Mouse (Mus musculus): ENCODE measurements around the gene Sik2. TPM values are rescaled to one million over a fixed set of nuclear protein-coding genes. Genes with fewer than 3 reads are reported as not detected.

Sik2 gene
- polyA plus RNA-seq, 1 experiment from 2014 or later, result 15.6 TPM

DNA sequence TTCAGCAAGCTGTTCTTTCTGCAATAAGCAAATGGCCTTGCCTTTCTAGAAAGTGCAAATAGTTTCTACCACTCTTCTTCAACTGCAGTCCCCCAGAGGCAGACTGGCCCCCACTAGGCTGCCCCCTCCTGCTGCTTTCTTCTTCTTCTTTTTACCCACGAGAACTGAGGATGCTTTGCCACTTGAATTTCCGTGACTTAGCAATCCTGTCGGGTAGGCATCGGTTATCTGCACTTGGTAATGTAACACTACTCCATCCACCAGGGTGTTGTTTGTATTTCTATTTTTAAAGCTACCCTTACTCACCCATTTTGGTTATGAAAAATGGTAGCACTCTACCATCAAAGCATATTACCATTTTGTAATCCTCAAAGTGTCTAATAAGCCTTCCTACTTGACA lies 118.9 kb downstream of the Sik2 start:
- WGBS (ENCODE audit: insufficient replicate concordance), result 59% methylated on average over 4 of the region's 4 CpGs
- Histone ChIP-seq H3K4me3 (ENCODE audit: low read depth, low read length) (no peak overlapping the region), H3K27me3 (ENCODE audit: control insufficient read depth, insufficient read depth, low read length) (no peaks in the 10 kb centered on the region), H3K27ac (ENCODE audit: low read depth, low read length) (no peak overlapping the region), H3K4me1 (ENCODE audit: control insufficient read depth, insufficient read depth, low read length) (peaks cover 11% of the 10 kb centered on the region; the same call in 1 of the 2 replicates), H3K36me3 (ENCODE audit: control insufficient read depth, insufficient read depth, low read length) (0 out of 2 replicates have a peak, but pooled peaks cover 2% of the 10 kb centered on the region), H3K9me3 (replicated peaks; ENCODE audit: control insufficient read depth, low read length) (no peaks in the 10 kb centered on the region), H3K9ac (ENCODE audit: low read depth, low read length) (no peak overlapping the region), H3K4me2 (no peak overlapping the region)
- ATAC-seq (replicated peaks; ENCODE audit: insufficient number of reproducible peaks, low FRiP score, low TSS enrichment), result no peak

DNA sequence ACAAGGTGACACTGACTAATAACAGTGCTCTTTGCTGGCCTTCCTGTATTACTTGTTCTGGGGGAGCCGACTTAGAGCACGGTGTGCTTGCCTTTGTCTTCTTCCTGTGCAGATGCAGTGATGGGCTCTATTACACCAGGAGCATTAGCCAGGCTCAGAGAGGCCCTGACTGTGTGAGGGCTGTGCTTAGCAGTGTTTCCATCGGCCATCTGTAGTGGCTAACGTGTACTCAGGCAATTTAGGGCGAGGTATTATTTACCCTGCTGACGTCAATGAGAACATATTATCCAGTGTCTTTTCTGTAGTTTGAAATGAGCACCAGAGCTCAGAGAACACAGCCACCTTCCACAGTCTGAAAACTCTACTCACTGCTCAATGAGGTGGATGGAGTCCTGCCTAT lies 119.7 kb downstream of the Sik2 start:
- 62% methylated on average over 6 of the region's 6 CpGs for WGBS (ENCODE audit: insufficient replicate concordance)
- no peak overlapping the region for H3K9ac ChIP-seq (ENCODE audit: low read depth, low read length)
- peaks cover 11% of the 10 kb centered on the region; the same call in 1 of the 2 replicates for H3K4me1 ChIP-seq (ENCODE audit: control insufficient read depth, insufficient read depth, low read length)
- no peak for ATAC-seq (replicated peaks; ENCODE audit: insufficient number of reproducible peaks, low FRiP score, low TSS enrichment)
- H3K9me3 ChIP-seq (replicated peaks; ENCODE audit: control insufficient read depth, low read length), result no peaks in the 10 kb centered on the region
- H3K4me3 ChIP-seq (ENCODE audit: low read depth, low read length), result no peak overlapping the region
- no peak overlapping the region for H3K4me2 ChIP-seq
- H3K36me3 ChIP-seq (ENCODE audit: control insufficient read depth, insufficient read depth, low read length), result no peaks in the 10 kb centered on the region
- H3K27me3 ChIP-seq (ENCODE audit: control insufficient read depth, insufficient read depth, low read length), result no peaks in the 10 kb centered on the region
- no peak overlapping the region for H3K27ac ChIP-seq (ENCODE audit: low read depth, low read length)

DNA sequence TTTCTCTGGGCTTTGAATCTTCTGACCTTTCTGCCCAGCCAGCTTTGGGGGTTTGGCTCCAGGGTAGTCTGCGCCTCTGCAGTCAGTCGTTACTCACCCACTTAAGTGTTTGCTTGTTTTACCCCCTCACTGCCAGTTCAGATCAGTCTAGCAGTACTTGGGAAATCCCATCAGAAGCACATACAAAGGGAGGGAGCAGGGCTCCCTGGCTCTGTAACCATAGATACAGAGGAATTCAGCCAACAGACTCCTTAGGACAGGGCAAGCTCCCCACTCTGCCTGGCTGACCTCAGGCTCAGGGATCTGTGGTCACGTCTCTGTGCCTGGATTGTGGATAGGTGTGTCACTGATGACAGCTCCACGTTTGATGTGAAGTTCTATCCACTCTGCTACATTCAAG lies 121.5 kb downstream of the Sik2 start:
- H3K4me2 ChIP-seq, result no peak overlapping the region
- H3K27me3 ChIP-seq (ENCODE audit: control insufficient read depth, insufficient read depth, low read length), result no peaks in the 10 kb centered on the region
- 0 out of 2 replicates have a peak, but pooled peaks cover 4% of the 10 kb centered on the region for H3K36me3 ChIP-seq (ENCODE audit: control insufficient read depth, insufficient read depth, low read length)
- no peaks in the 10 kb centered on the region for H3K9me3 ChIP-seq (replicated peaks; ENCODE audit: control insufficient read depth, low read length)
- no peak overlapping the region for H3K4me3 ChIP-seq (ENCODE audit: low read depth, low read length)
- no peak for ATAC-seq (replicated peaks; ENCODE audit: insufficient number of reproducible peaks, low FRiP score, low TSS enrichment)
- WGBS (ENCODE audit: insufficient replicate concordance), result 36% methylated on average over 4 of the region's 4 CpGs
- H3K4me1 ChIP-seq (ENCODE audit: control insufficient read depth, insufficient read depth, low read length), result peaks cover 11% of the 10 kb centered on the region; the same call in 1 of the 2 replicates
- H3K27ac ChIP-seq (ENCODE audit: low read depth, low read length), result no peak overlapping the region
- H3K9ac ChIP-seq (ENCODE audit: low read depth, low read length), result no peak overlapping the region

DNA sequence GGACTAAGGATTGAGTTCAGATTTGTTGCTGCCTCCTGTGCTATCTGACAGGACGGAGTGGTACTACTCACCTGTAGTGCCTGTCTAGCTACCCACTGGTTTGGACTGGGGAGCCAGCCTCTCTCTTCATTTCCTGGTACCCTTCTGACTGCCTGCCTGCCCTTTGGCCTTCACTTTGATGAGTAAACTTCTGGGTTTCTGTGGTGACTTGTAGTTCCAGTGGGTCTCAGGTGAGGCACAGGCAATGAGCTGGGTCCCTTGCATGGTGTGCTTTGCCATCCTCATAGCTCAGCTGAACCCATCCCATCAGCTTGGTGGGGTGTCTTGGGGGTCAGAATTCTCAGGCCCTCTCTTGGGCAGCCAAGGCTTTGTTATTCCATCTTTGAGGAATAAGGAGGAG lies 122.0 kb downstream of the Sik2 start:
- Histone ChIP-seq H3K27ac (ENCODE audit: low read depth, low read length) (no peak overlapping the region), H3K27me3 (ENCODE audit: control insufficient read depth, insufficient read depth, low read length) (no peaks in the 10 kb centered on the region)
- ATAC-seq (replicated peaks; ENCODE audit: insufficient number of reproducible peaks, low FRiP score, low TSS enrichment), result no peak

DNA sequence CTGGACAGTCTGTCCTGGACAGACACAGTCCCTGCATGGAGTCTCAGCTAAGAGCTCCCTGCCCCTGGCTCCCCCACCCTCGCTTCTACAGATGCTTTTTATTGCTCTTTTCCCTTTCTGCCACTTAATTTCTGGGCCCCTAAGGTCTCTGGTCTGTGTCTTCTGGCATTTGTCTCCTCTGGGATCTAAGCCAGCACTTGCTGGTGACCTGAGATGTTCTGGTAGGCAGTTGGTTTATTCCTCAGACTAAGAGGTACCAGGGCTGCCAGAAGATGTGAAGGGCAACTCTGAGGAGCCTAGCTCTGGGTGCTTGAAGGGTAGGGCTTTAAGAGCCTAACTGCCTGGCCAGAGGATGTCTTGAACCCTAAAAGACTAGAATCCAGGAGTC lies 123.3 kb downstream of the Sik2 start:
- peaks cover 11% of the 10 kb centered on the region; the same call in 1 of the 2 replicates for H3K4me1 ChIP-seq (ENCODE audit: control insufficient read depth, insufficient read depth, low read length)
- no peak overlapping the region for H3K9ac ChIP-seq (ENCODE audit: low read depth, low read length)
- H3K36me3 ChIP-seq (ENCODE audit: control insufficient read depth, insufficient read depth, low read length), result peaks cover 7% of the 10 kb centered on the region; the same call in 1 of the 2 replicates
- no peaks in the 10 kb centered on the region for H3K9me3 ChIP-seq (replicated peaks; ENCODE audit: control insufficient read depth, low read length)
- WGBS (ENCODE audit: insufficient replicate concordance), result 68% methylated on average over 1 of the region's 1 CpGs
- H3K4me2 ChIP-seq, result no peak overlapping the region
- H3K4me3 ChIP-seq (ENCODE audit: low read depth, low read length), result no peak overlapping the region
- no peaks in the 10 kb centered on the region for H3K27me3 ChIP-seq (ENCODE audit: control insufficient read depth, insufficient read depth, low read length)
- no peak overlapping the region for H3K27ac ChIP-seq (ENCODE audit: low read depth, low read length)
- ATAC-seq (replicated peaks; ENCODE audit: insufficient number of reproducible peaks, low FRiP score, low TSS enrichment), result no peak

More for the DNA sequence above, 122.0 kb downstream of the Sik2 start:
- 92% methylated on average over 1 of the region's 1 CpGs for WGBS (ENCODE audit: insufficient replicate concordance)
- H3K4me3 ChIP-seq (ENCODE audit: low read depth, low read length), result no peak overlapping the region
- H3K4me2 ChIP-seq, result no peak overlapping the region
- no peaks in the 10 kb centered on the region for H3K9me3 ChIP-seq (replicated peaks; ENCODE audit: control insufficient read depth, low read length)
- H3K36me3 ChIP-seq (ENCODE audit: control insufficient read depth, insufficient read depth, low read length), result 0 out of 2 replicates have a peak, but pooled peaks cover 4% of the 10 kb centered on the region
- H3K9ac ChIP-seq (ENCODE audit: low read depth, low read length), result no peak overlapping the region
- H3K4me1 ChIP-seq (ENCODE audit: control insufficient read depth, insufficient read depth, low read length), result peaks cover 11% of the 10 kb centered on the region; the same call in 1 of the 2 replicates

DNA sequence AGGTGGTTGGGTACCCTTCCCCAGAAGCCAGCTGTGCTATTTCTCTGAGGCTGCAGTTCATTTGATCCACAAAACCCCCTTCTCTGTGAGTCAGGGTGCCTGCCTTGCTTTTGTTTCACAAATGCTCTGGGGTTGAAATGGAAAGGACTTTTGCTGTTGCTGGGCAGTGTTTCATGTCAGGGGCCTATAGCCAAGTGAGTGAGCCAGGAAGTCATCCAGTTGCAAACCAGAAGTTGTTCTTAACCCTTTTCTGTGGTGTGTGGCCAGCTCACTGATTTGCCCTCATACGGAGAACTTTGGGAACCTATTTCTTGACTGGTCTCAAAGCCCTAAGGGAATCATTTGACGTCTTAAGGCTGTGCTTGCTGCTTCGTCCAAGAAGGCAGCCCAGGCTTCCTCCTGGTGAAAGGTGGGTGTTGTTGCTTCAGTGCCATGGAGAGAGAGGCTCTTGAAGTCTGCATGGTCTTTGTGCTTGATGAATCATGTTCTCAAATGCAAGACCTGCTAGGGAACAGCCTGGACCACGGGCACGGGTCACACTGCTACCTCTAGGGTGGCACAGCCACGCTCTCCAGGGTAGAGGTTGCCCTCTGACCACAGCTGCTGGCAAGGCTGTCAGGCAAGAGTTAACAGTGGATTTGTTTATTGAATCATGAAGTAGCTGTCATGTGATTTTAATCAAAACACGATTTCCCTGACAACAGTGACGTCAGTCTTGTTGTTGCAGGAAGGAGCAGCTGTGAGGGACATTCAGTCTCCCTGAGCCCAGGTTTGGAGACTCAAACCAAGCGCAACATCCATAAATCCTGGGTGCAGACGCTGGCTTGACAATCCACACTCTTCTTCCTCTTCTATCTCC lies 123.9 kb downstream of the Sik2 start:
- H3K9me3 ChIP-seq (replicated peaks; ENCODE audit: control insufficient read depth, low read length), result no peaks in the 10 kb centered on the region
- H3K4me1 ChIP-seq (ENCODE audit: control insufficient read depth, insufficient read depth, low read length), result peaks cover 11% of the 10 kb centered on the region; the same call in 1 of the 2 replicates
- H3K9ac ChIP-seq (ENCODE audit: low read depth, low read length), result no peak overlapping the region
- H3K27ac ChIP-seq (ENCODE audit: low read depth, low read length), result no peak overlapping the region
- 76% methylated on average over 10 of the region's 10 CpGs for WGBS (ENCODE audit: insufficient replicate concordance)
- no peak overlapping the region for H3K4me2 ChIP-seq
- peaks cover 13% of the 10 kb centered on the region for H3K36me3 ChIP-seq (ENCODE audit: control insufficient read depth, insufficient read depth, low read length)
- no peaks in the 10 kb centered on the region for H3K27me3 ChIP-seq (ENCODE audit: control insufficient read depth, insufficient read depth, low read length)
- no peak overlapping the region for H3K4me3 ChIP-seq (ENCODE audit: low read depth, low read length)
- no peak for ATAC-seq (replicated peaks; ENCODE audit: insufficient number of reproducible peaks, low FRiP score, low TSS enrichment)

DNA sequence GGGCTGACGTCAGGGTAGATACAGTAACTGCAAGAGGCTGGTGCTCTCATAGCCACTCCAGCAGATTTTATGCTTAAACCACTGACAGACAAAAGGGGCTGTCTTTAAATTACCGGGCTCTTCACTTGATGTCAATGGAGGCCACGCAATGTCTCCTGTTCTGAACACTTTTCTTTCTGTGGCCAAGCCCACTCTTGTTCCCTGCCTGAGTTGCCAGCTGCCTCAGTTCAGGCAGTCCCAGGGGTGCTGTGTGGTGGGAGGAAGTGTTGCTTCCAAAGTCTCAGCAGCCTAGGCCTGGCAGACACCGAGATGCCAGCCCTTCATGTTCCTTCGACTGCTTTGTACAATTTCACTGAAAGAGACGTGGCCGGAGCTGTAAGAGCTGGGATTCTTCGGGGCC lies 124.8 kb downstream of the Sik2 start:
- Histone ChIP-seq H3K27ac (ENCODE audit: low read depth, low read length) (no peak overlapping the region), H3K27me3 (ENCODE audit: control insufficient read depth, insufficient read depth, low read length) (no peaks in the 10 kb centered on the region), H3K4me2 (no peak overlapping the region), H3K4me1 (ENCODE audit: control insufficient read depth, insufficient read depth, low read length) (peaks cover 11% of the 10 kb centered on the region; the same call in 1 of the 2 replicates), H3K4me3 (ENCODE audit: low read depth, low read length) (no peak overlapping the region), H3K36me3 (ENCODE audit: control insufficient read depth, insufficient read depth, low read length) (peaks cover 19% of the 10 kb centered on the region), H3K9ac (ENCODE audit: low read depth, low read length) (no peak overlapping the region), H3K9me3 (replicated peaks; ENCODE audit: control insufficient read depth, low read length) (no peaks in the 10 kb centered on the region)
- 79% methylated on average over 8 of the region's 8 CpGs for WGBS (ENCODE audit: insufficient replicate concordance)
- no peak for ATAC-seq (replicated peaks; ENCODE audit: insufficient number of reproducible peaks, low FRiP score, low TSS enrichment)

DNA sequence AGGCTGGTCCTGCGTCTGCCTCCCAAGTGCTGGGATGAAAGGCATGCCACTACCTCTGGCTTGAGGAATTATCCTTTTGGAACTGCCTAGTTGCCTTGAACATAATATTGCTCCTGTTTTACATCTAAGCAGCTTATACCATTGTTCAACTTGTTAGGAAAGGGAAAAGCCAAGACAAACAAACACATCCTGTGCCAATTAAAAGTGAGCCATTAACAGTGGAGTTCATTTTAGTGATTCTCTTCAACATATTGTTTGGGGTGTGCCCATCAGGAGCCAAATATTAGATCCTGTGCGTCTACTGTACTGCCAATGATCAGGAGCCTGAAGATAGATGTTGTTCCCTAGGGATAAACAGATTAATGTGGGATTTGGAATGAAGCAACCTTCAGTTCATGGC lies 126.7 kb downstream of the Sik2 start:
- H3K4me3 ChIP-seq (ENCODE audit: low read depth, low read length), result no peak overlapping the region
- no peaks in the 10 kb centered on the region for H3K27me3 ChIP-seq (ENCODE audit: control insufficient read depth, insufficient read depth, low read length)
- no peak for ATAC-seq (replicated peaks; ENCODE audit: insufficient number of reproducible peaks, low FRiP score, low TSS enrichment)
- peaks cover 21% of the 10 kb centered on the region for H3K36me3 ChIP-seq (ENCODE audit: control insufficient read depth, insufficient read depth, low read length)
- 0 out of 2 replicates have a peak, but pooled peaks cover 5% of the 10 kb centered on the region for H3K4me1 ChIP-seq (ENCODE audit: control insufficient read depth, insufficient read depth, low read length)
- H3K27ac ChIP-seq (ENCODE audit: low read depth, low read length), result no peak overlapping the region
- no peaks in the 10 kb centered on the region for H3K9me3 ChIP-seq (replicated peaks; ENCODE audit: control insufficient read depth, low read length)
- H3K9ac ChIP-seq (ENCODE audit: low read depth, low read length), result no peak overlapping the region
- H3K4me2 ChIP-seq, result no peak overlapping the region
- 83% methylated on average over 2 of the region's 2 CpGs for WGBS (ENCODE audit: insufficient replicate concordance)

All from heart, embryonic 11.5 days (tissue).